Mouse (Mus musculus) right cerebral cortex, postnatal 10 days (tissue): ENCODE data around the gene Chchd2.

Source experiments
- DNase-seq, 2 experiments: peaks; one replicate each; pipeline ENCODE4 v3.0.0; 2021; ENCODE audit warnings: low spot score in 2 of 2

Chchd2 gene

DNA sequence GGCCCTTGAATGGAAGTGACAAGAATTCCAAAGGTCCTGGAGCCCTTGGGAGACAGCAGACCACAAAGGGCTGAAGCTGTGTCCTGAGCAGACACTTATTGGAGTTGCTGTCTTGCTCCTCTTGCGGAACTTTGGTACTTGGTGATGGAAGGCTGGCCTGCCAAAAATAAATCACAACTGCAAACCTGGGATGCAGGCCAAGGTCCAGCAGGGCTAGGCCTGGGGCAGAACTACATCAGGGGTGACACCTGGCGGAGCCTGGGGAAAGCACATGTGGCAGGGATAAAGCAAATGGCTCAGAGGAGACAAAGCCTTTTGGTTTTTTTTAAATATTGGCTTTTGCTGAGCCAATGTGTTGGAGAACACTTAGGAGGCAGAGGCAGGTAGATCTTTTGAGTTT is 8.3 kb downstream of the Chchd2 start:
- DNase-seq = peak; percentile 66 to 72

DNA sequence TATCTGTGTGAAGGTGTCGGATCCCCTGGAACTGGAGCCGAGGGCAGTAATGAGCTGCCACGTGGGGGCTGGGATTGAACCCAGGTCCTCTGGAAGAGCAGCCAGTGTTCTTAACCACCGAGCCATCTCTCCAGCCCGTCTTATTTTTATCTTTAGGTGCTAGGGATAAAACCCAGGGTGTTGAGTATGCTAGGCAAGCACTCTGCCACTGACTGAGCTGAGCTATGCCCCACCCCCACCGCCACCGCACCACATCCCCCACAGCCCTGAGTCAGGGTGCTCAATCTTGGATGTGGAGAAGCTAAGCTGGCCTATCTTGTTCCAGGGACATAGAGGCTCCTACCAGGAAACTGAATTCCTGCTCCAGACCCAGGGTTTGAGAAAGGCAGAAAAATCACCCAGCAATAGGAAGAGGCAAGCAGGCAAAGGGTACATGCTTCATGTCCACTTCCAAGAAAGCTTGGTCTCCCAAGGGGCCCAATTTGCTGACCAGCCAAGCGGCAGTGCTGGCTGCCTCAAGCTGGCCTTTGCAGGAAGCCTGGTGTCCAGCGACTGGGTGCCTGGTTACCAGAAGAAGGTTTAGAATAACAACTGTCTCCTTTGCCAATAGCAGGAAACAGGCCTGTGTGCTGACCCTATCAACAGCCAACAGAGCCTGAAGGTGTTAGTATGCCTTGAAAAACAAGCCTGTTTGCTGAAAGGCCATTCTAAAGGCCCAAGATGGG is 9.4 kb downstream of the Chchd2 start:
- peak; percentile 63 to 78 for DNase-seq

- no peak for DNase-seq
Measured at GRCm38 (mm10) chr5:129875098-129875497, 12.2 kb downstream of the Chchd2 start.

- DNase-seq = no peak
Measured at GRCm38 (mm10) chr5:129873942-129874341, 13.3 kb downstream of the Chchd2 start.

DNA sequence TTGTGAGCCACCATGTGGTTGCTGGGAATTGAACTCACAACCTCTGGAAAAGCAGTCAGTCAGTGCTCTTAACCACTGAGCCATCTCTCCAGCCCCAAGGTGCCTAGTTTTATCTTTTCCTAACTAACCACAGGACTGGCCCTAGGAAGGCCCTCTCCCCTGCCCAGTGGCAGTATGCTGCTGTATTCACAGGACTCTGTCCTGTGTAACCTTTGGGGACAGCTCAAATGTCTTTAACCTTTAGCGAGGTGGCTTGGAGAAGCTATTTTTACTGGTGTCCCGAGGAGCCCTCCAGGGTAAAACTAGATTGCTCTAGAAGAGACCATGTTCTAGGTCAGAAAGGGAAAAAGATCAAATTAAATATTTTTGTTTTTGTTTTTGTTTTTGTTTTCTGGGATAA is 16.0 kb downstream of the Chchd2 start:
- DNase-seq = no peak

- DNase-seq = no peak
Measured at GRCm38 (mm10) chr5:129869238-129869995, 17.9 kb downstream of the Chchd2 start.

- DNase-seq = no peak
Measured at GRCm38 (mm10) chr5:129865841-129866240, 21.4 kb downstream of the Chchd2 start.

- DNase-seq = peak; percentile 63 to 70
Measured at GRCm38 (mm10) chr5:129864467-129864866, 22.8 kb downstream of the Chchd2 start.

- DNase-seq = no peak
Measured at GRCm38 (mm10) chr5:129862325-129862724, 24.9 kb downstream of the Chchd2 start.

GRCm38 (mm10) chr5:129856414-129856813 is 30.9 kb downstream of the Chchd2 start:
- no peak for DNase-seq

DNA sequence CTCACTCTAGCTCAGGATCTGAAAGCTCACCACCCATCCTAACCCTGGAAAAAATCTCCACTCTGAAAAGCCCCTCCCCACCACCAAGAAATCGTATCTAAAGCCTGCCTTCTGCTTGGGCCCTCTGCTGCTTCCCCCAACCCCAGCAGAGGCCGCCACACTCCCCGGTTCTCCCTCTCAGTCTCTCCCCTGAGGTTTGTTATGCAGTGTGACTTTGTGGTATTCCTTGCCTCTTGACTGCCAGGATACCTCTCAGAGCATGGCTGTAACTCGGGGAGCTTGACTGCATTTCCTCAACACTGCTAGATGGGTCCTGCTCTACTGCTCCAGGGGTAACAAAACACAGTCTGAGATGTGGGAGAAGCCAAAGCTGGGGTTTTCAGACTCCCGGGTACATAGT is 32.1 kb downstream of the Chchd2 start:
- no peak for DNase-seq

DNA sequence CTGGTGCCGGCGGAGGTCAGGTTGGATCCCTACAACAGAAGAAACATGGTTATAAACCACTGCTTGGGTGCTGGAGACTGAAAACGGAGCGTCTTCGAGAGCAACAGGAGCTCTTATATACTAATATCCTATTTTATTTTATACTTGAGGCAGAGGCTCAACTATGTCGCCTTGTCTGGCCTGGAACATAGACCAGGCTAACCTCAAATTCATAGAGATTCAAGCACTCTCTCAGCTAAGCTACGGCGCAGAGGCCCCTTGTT is 39.8 kb downstream of the Chchd2 start:
- DNase-seq = no peak

GRCm38 (mm10) chr5:129846752-129847557 is 40.3 kb downstream of the Chchd2 start, which contains the start of gene Sumf2:
Sumf2 (plus strand) TSS chr5:129846986.
- peak; percentile 97 for DNase-seq

- DNase-seq = no peak
Measured at GRCm38 (mm10) chr5:129844848-129845247, 42.4 kb downstream of the Chchd2 start.
